Mouse (Mus musculus): ENCODE measurements at regions not wholly inside any gene's neighbourhood (a gene's known extent, or its start where the extent isn't known, plus 50 kb on each side); places are given as distances from the start of the nearest gene placed in this dataset.

DNA sequence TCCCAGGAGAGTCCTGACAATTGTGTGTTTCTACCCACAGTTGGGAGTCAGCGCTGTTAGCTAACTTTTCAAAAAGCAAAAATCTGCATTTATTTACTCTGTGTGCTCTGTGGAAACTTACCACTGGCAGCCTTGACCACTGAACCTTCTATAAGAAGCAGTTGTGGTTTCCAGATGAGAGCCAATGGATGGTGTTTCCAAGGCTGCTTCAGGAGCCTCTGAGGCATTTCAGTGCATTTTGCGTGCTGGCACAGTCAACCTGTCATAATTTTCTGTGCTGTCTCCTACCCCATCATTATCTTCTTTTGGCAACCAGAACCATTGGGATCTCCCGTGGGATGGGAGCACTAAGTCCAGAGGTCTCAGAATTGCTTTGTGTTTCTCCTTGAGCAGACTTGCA lies 60.3 kb downstream of the 4930544G11Rik start:
- DNase-seq, result no peak

DNA sequence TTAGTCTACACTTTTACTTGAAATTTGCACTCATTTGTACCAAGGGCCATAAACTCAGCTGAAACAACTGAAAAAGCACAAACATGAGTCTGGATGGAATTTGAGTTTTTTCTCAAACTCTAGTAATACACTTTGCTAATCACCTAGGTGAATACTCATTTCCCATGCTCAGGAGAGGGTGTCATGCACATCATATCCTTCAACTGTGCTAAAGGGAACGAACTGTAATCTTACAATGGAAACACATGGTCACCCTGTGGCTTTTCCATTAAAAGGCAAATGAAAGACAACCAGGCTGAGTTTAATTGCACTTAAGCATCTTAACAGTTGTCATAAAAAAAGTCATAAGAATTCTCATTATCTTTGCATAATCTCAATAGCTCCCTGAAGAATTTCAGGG lies 71.1 kb downstream of the 4930544G11Rik start:
- no peak for DNase-seq

DNA sequence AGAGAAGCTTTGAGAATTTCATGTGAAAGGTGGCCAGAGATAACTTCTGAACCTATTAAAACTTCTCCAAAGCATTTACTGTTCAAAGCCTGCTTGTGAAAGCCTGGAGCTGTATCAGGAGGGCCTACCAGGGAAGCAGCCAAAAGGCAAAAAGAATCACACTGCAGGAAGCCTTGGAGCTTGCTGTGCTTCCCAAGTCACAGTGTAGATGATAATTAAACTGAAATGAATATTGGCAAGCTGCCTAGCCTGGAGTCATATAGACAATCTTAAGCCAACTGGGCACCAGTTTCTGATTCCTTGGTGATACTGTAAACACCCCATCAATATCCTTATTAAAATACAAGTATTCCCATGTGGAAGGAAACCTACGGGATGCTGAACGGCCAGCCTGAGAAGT lies 84.4 kb downstream of the 4930544G11Rik start:
- DNase-seq, result no peak

DNA sequence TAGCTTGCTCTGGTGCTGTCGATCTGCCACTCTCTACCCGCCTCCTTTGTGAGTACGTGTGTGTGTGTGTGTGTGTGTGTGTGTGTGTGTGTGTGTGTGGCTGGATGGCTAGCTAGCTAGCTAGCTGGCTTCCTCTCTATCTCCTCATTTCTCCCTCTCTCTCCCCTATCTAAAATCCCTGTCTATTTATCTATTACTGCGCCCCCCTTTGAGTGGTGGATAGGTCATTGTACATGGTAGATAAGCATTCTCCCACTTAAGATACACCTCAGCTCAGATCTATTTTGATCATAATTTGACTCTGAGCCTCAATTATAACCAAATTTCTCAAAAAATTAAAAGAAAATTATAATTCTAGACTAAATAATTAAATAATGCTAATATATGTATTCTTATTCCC lies 99.4 kb downstream of the 4930544G11Rik start:
- no peak for DNase-seq

DNA sequence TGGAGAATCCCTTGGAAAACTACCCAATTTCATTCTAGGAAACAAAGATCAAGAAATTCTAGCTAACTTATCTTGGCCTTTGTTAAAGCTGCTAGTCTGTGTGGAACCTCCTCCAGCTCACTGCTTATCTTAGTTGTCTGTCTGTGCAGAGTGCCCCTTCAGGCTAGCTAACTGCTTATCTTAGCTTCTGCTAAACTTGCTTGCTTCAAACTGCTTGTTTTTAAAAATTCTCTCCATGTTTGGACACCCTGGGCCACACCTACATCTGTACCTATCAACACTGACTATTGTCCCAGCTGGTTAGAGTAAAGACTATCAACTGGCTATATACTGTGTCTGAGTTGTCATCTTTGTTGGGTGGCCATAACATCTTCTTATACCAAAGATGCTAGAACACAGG lies 100.0 kb downstream of the 4930544G11Rik start:
- no peak for DNase-seq

DNA sequence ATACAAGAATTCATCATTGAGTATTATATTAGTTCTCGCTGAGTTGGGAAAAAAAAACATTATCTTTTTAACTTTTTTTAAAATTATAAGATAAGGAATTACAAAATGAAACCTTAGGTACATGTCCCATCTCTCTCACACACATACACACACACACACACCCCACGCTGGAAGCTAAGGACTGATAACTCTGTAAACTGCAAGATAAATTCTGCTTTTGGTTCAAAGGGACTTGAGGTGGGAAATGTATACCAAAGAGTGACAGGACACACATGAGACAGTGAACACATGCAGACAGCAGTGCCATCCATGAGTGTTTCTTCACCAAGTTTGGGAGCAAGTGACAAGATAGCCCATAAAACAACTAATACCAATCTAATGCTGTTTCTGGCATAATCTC lies 100.8 kb downstream of the 4930544G11Rik start:
- DNase-seq, result no peak

DNA sequence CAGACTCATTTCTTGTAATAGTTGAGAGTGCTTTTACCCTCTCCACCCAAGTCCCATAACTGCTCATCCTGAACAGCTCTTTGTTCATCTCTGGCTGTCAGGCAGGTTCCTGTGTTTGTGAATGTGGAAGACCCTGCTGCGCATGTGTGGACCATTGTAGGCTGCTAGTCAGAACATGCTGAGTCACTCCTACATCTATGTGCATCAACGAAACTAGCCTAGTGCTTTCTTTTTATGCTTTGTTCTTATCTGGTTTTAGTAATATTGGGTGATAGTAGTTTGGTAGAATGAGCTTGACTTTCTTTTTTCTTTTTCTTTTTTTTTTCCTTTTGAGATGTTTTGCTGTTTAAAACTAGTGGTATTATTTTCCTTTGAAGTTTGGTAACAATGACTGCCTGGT lies 116.5 kb downstream of the 4930544G11Rik start:
- DNase-seq, result no peak

DNA sequence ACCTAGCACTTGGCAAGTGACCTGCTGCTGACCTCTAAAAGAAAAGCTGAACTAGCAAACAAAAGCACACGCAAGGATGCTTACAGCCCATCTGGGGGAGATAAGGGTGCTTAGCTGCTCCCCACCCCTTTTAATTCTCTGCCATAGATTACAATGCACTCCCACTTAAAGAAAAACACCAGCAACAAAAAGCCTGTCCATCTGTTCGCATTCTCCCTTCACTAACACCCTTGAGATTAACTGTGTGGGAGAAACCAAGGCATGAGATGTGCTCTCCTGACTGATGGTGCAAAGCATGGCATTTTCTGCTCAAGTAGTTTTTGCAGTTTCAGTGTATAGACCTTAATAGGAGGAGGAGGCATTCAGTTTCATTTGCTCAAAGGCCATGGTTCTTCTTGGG lies 125.0 kb downstream of the 4930544G11Rik start:
- DNase-seq, result no peak

DNA sequence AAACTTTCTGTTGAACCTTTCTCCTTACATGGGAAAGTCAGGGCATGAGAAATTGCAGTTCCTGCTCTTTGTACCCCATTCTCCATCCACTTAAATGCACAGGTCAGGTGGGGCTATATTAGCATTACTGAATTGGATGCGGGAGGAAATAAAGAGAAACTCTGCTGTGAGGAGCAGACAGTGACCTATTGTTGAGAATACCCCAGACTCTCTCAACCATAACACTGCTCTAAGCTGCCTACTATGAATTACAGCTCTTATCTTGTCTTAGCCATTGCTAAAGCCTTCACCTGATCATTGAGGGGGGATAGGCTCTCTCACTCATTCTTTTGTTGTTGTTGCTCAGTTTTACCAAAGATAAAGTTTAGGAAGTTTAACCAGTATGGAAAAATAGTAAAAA lies 126.4 kb downstream of the 4930544G11Rik start:
- no peak for DNase-seq

DNA sequence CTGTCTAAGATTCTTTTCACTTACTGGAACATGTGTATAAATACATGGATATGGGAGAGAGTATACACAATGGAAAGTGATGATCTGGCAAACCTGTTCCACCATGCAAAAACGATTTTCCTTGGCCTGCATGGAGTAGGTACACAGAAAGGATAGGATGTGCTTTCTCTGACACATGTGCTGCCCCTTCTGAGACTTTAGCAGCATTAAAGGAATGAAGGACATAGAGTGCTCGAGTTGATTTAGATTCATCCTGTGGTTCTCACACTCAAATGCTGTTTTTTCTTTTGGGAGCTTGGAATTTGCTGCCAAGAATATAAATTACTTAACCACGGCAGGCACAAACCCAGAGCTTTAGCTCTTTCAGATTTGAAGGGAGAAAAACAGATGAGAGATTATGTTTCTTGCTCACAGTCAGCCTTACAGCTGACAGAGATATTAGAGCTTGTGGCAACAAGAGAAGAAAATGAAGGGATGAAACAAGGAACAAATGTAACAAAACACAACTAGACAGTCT lies 149.2 kb downstream of the 4930544G11Rik start:
- no peak for DNase-seq

DNA sequence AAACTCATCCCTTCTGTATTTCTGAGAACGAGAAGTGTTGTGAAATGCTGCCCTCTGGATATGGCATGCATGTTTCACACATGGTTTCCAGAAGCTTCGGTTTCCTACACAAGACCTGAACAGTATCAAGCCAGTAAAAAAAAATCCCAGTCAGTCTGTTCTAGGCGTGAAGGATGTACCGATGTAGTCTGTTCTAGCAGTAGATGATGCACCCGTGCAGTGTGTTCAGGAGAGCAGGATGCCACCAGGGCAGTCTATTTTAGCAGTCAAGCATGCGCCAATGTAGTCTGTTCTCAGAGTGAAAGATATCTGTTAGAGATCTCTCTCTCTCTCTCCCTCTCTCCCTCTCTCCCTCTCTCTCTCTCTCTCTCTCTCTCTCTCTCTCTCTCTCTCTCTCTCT lies 162.0 kb downstream of the 4930544G11Rik start:
- no peak for DNase-seq

DNA sequence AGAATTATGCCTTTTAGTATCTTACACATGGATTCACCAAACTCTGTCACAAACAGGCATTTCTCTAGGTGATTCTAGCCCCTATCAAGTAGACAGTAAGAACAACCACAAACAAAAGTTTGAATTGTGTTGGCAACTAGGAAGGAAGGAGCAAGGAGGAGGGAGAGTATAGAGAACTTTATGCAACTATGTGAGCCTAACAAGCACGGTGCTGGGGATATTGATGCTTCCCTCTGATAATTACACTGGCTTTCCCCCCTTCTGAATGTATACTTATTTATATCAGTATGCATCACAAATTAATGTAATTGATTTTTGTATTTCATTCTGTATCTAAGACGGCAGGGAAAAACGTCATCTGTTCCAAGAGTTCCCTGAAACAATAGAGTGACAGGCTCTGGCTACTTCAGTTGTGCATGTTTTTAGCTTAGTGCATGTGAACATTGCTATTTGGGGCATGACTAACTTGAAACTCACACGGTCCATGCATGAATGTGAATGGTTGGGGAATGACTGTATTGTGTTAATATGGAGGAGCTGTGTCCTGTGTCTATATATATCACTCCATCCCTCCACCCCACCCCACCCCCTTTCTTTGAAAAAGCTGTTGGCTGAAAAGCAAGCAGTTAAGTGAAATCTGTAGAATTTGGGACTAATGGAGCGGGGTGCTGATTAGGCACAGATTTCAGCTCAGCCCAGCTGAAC lies 169.2 kb downstream of the 4930544G11Rik start:
- no peak for DNase-seq

DNA sequence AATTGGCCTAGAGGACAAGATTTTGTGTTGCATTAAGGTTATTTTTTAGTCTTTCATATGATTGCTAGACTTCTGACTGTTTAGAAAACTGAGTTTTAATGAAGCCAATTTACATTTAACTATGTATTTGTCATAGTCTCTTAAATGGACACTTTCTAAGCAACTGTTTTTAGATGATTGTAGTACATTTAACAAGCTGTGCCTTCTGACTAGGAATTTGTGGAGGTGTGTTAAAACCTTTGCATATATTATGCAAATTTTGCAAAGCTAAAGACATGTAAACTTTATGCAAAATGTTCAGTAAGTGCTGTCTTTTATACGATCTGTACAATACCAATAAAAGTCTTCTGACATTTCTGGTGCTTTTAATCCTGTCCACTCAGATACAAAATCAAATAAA lies 171.9 kb downstream of the 4930544G11Rik start:
- no peak for DNase-seq

DNA sequence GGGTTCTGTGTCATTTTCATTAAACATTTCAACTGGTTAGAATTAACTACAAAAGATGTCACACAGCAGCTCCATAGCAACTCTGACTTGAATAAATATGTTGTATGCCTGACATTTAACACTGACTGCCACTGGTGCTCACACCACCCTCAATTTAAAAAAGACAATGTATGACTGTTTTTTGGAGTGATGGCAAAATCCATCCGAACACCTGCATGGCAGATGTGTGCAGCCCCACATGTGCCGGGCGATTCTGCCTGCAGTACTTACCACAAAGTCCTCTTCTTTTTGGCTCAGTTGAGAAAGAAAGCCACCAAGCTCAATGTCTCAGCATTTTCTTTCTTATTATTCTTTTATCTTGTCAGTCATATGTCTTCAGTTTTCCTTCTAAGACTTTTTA lies 199.4 kb downstream of the 4930544G11Rik start:
- no peak for DNase-seq

DNA sequence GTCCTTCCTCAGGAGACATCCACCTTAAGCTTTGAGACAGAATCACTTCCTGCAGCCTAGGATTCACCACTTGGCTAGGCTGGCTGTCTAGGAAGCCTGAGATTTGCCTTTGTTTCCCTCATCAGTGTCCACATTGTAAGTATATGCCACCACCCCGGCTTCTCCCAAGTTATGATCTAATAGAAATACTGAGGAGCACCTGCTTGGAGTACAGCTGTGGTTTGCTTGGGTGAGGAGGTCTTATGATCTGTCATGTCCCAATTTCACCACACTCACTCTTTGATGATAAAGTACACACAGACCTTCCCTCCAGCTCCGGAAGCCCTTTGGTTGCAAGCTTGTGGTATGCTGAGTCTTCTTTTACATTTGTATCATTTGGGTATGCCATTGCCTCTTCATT lies 202.4 kb downstream of the 4930544G11Rik start:
- no peak for DNase-seq

DNA sequence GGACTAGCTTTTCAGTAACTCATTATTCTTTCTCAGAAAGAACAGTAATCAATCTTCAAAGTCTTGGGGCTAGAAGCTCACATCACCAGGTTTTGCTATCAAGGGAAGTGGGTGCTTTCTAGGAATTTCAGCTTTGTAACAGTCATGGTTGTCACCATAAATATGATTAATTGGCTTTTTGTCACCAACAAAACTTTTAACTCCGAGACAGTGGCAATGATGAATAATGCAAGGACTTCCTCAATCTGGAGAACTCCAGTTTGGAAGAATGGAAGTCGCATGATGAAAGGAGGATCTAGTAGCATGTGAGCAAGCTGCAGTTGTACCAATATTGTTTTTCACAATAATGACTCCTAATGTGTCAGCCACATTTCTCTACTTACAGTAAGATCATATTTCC lies 208.4 kb downstream of the 4930544G11Rik start:
- no peak for DNase-seq

DNA sequence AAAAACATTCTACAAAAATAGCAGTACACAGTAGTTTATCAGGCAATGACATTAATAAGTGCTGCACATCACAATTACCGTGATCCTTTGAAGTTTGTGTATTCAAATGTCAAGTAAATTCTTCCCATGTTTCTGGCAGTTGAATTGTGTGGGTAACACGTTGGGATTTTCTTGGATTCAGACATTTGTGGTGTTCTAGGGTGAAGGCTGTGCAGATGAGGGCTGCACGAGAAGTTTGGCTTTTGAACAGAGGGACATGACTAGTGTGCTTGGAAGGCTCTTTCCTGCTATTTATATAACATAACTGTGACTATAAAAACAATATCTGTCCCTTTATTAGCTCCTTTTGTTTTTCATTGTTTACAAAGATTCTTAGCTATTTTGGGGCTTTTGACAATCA lies 216.5 kb downstream of the 4930544G11Rik start:
- DNase-seq, result no peak

DNA sequence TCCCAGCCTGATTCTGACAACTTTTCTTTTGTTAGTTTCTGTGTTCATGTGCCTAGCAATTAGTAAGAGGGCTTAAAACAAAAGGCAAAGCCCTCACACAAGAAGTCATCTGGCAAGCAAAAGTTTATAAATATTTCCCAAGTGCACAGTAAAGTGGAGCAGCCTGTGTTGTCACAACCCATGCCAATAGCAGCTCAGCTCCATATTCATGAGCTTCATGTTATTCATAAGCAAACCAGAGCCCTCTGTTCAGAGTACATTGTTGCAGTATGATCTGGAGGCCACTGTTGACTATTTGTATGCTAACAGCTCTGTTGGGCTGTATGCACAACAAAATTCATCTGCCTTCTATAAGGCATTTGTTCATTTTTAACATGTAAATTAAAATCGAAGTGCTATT lies 245.6 kb downstream of the 4930544G11Rik start:
- DNase-seq, result no peak

DNA sequence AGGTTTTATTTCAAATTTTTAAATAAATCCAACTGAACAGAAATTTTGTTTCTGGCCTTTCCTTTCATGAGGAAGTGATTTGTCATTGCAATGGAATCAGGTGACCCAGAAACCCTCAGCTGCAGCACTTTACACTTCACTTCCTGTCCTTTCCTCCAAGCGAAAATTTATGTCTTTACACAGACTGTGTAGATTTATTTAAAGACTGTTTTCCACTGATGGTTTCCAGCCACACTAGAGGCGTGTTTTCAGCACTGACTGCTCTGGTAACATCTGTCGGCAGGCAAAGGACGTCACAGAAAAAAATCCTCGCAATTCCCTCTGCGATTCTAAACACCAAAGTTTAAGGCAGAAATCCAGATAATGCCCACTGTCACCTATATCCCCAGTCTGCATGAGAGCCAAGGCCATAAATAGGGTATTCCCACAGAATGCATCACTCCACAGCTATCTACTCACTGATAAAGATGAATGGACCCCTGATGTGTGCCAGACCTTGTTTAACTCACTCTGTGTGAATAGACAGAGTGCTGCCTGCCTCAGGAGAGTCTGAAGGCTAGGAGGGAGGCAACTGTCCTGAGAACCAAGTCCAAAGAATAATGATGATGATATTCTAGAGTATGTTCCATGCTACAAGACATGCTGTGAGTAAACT lies 247.9 kb downstream of the 4930544G11Rik start:
- no peak for DNase-seq

DNA sequence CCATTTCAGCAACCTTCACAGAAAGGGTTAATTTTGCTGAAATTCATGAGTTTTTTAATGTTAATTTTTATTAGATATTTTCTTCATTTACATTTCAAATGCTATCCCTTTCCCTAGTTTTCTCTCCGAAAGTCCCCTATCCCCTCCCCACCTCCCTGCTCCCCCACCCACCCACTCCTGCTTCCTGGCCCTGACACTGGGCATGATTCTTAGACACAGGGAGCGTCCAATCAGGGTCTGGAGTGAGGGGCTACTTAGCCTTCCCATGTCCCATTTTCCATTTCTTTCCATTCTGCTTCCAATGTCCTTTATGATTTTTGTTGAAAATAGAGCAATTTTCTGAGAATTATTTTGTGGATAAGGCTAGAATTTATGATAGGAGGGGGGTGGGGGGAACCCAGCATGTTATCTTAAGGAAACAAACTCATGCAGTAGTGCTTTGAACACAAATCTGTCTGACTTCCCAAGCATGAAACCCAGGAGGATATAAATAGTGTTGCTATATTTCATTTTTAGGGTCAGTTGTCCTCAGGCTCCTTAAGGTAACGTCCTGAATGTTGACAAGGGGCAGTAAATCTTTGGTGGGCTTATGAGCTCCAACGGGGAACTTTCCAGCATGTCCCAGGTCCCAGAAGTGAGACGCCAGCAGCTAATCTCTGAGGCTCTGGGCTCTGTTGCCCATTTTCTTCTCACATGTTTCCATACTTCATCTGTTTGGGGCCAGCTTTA lies 254.0 kb downstream of the 4930544G11Rik start:
- no peak for DNase-seq

DNA sequence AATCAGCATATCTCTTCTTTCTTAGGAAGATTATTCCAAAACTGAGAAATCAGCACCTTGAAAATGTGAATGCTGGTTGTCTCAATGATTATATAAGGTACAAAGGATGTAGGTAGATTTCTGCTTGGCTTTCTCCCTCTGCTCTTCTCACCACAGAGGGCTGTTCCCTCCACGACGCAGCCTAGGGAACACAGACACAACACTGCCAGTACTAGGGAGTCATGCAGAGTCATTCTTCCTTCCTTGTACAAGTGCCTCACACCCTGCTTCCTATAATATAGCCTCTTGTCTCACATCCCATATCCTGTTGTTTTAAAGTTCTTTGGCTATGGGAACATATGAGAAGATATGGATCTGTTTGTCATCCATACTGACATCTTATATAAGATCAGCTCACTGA lies 265.1 kb downstream of the 4930544G11Rik start:
- no peak for DNase-seq

DNA sequence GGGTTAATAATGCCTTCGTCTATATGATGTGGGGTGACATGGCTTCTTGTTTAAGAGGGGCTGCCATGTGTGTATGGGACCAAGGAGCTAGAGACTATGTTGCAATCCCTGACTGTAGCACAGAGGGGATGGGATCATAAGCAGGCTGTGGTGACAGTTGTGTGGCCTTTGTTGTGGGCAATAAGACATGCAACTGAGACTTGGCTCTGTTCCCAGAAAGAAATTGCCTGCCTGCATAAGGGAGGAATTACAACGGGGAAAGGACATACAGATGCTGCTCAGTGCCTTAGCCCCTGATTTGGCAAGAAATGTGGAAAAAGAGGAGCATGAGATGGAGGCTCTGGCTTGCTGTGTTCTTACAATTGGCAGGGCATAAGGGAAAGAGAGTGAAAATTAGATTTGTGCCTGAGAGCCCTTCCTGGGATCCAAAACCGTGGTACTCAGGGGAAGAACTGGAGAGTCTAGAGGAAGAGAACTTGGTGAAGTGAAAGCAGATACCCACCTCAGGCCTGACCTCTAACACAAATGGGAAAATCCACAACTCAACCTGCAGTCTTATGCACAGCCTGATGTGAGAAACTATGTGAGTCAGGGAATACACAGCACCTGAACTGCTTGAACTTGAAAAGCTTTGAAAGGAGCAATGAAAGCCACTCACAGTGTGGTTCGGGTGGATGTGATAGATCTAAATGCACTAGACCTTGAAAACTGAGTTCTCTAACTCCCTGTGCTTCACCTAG lies 271.9 kb downstream of the 4930544G11Rik start:
- DNase-seq, result no peak

DNA sequence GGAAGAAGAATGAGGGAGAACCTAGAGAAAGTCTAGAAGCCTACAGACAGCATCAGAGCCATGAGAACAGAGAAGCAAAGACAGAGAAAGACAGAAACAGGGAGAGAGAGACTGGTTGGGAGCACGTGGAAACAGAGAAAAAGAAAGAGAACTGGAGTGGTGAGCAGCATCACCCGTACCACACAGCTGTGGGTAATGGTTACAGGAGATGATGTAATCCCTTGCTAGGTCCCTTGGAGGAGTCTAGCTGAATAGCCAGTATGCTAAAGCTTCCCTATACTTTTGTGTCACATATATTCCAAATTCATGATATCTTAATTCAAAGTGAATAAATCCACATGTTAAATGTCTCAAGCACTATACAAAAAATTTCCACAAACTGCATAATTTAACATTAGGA lies 284.0 kb downstream of the 4930544G11Rik start:
- DNase-seq, result no peak

Measured in kidney, adult 8-10 months (tissue).